ENCODE assay signal across 10 mouse cellular contexts in the genomic region with DNA sequence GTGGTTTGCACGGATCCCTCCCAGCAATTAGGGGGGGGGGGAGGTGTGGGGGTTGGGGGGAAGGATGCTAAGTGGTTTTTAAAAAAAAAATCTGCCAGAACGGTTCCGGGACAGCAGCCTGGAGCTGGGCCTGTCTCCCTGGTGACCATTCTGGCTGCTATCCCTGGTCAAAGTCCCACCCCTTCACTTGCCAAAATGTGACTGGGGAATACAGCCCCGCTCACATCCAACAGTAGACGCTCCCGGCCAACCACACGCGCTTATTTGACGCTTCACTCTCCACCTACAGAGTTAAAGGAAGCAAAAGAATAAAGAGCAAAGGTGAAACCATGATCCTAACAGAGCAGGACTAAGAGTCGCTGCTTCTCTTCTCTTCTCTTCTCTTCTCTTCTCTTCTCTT. TPM values are rescaled to one million over a fixed set of nuclear protein-coding genes. Genes with fewer than 3 reads are reported as not detected.
DNase-seq lines count a peak whose midpoint lies in the region; ATAC-seq and TF ChIP-seq lines count a peak whose summit lies in the region.
"Had no signal": no experiment of that assay in that cellular context is flagged by ENCODE, and none has a peak within 500 bp of the region (broad histone marks: within the 10 kb centered on the region; RNA-seq: fewer than 3 reads in every experiment).

No protein-coding gene starts in this region.

- H3K4me2 ChIP-seq in hindbrain, postnatal 0 days (ENCODE audit: low read depth, low read length) = no peak overlapping the region
- H3K4me2 ChIP-seq in embryonic facial prominence, embryonic 15.5 days (replicated peaks) = peak overlapping the region; percentile 27

- peak; percentile 78 for DNase-seq in hindbrain, postnatal 0 days (ENCODE audit: low spot score)
- no peak for DNase-seq in hindbrain, embryonic 10.5 days (ENCODE audit: low spot score)
- peak; percentile 54 for DNase-seq in R1 (ENCODE audit: low read depth, low spot score)
- DNase-seq in kidney, postnatal 36 days = peak; percentile 87 to 92
- no peak for DNase-seq in embryo, embryonic 10 days (ENCODE audit: low spot score)

- no peaks in the 10 kb centered on the region for H3K27me3 ChIP-seq in hindbrain, postnatal 0 days (ENCODE audit: insufficient read depth, low read length)
- H3K27me3 ChIP-seq in hindbrain, embryonic 10.5 days (ENCODE audit: insufficient read depth, poor library complexity, severe bottlenecking) = no peaks in the 10 kb centered on the region
- no peaks in the 10 kb centered on the region for H3K27me3 ChIP-seq in embryonic facial prominence, embryonic 15.5 days

- TF ChIP-seq CTCF in hindbrain, postnatal 0 days (IDR thresholded peaks at IDR 0.05; ENCODE audit: low read depth) = no peak

- no peak overlapping the region for H3K4me3 ChIP-seq in hindbrain, postnatal 0 days (ENCODE audit: low read length)
- H3K4me3 ChIP-seq in hindbrain, embryonic 10.5 days = no peak overlapping the region
- H3K4me3 ChIP-seq in embryonic facial prominence, embryonic 15.5 days (replicated peaks) = no peak overlapping the region

- peak; percentile 86; the same call in 1 of the 2 replicates for ATAC-seq in hindbrain, postnatal 0 days
- ATAC-seq in embryonic facial prominence, embryonic 15.5 days (ENCODE audit: insufficient number of reproducible peaks, low FRiP score, low TSS enrichment, low read depth) = no peak
- no peak for ATAC-seq in monocyte, adult 5-6 weeks (replicated peaks; ENCODE audit: insufficient number of reproducible peaks, low FRiP score, low TSS enrichment, poor library complexity, severe bottlenecking)
- ATAC-seq in activated CD4-positive, CD25-positive, alpha-beta regulatory T cell, adult 4 months = no peak

- no peaks in the 10 kb centered on the region for H3K36me3 ChIP-seq in hindbrain, postnatal 0 days (ENCODE audit: insufficient read depth, low read length)
- H3K36me3 ChIP-seq in hindbrain, embryonic 10.5 days = peaks cover 11% of the 10 kb centered on the region
- no peaks in the 10 kb centered on the region for H3K36me3 ChIP-seq in embryonic facial prominence, embryonic 15.5 days

- WGBS in hindbrain, postnatal 0 days = 22% methylated on average over 10 of the region's 10 CpGs
- WGBS in hindbrain, embryonic 10.5 days = 30% methylated on average over 10 of the region's 10 CpGs
- WGBS in embryonic facial prominence, embryonic 15.5 days = 9% methylated on average over 10 of the region's 10 CpGs

- H3K4me1 ChIP-seq in hindbrain, postnatal 0 days (ENCODE audit: insufficient read depth, low read length) = no peaks in the 10 kb centered on the region
- no peaks in the 10 kb centered on the region for H3K4me1 ChIP-seq in hindbrain, embryonic 10.5 days (replicated peaks)
- H3K4me1 ChIP-seq in embryonic facial prominence, embryonic 15.5 days = no peaks in the 10 kb centered on the region

- no peak overlapping the region for H3K27ac ChIP-seq in hindbrain, postnatal 0 days
- no peak overlapping the region for H3K27ac ChIP-seq in hindbrain, embryonic 10.5 days
- H3K27ac ChIP-seq in embryonic facial prominence, embryonic 15.5 days (replicated peaks) = peak overlapping the region; percentile 39; the same call in 1 of the 2 replicates

- H3K9ac ChIP-seq in hindbrain, postnatal 0 days (replicated peaks; ENCODE audit: low read length) = no peak overlapping the region
- H3K9ac ChIP-seq in embryonic facial prominence, embryonic 15.5 days = no peak overlapping the region

- no peaks in the 10 kb centered on the region for H3K9me3 ChIP-seq in hindbrain, postnatal 0 days (ENCODE audit: low read length)
- peaks cover 16% of the 10 kb centered on the region for H3K9me3 ChIP-seq in hindbrain, embryonic 10.5 days
- no peaks in the 10 kb centered on the region; the same call in 1 of the 2 replicates for H3K9me3 ChIP-seq in embryonic facial prominence, embryonic 15.5 days (replicated peaks)

RNA-seq across cellular contexts. Expression of a gene that starts 42.8 kb away (rescaled TPM):
- total RNA-seq in hindbrain, postnatal 0 days (2014; rRNA removed) = not detected in 2 replicates
- 1.6 and 6.1 TPM in 2 replicates for polyA plus RNA-seq in hindbrain, postnatal 0 days (2015; fragmentation: Nextera tagmentation; extraction: Ambion mirVana)
- polyA plus RNA-seq in hindbrain, embryonic 10.5 days (2016; fragmentation: Nextera tagmentation; extraction: Ambion mirVana) = 1.6 and 3.8 TPM in 2 replicates
- 1.6 and 2.3 TPM in 2 replicates for polyA plus RNA-seq in embryonic facial prominence, embryonic 15.5 days (2015; fragmentation: Nextera tagmentation; extraction: Ambion mirVana)
- total RNA-seq in monocyte, adult 5-6 weeks (2017) = not detected in 3 replicates
- not detected for polyA plus RNA-seq in activated CD4-positive, CD25-positive, alpha-beta regulatory T cell, adult 4 months (2017; shearing (Covaris generic))
- total RNA-seq: ES-E14 had no signal
- polyA plus RNA-seq: urinary bladder, adult 2 months had no signal

Comparison
In these comparisons a context has a peak if more than half of its experiments do, and no peak if none do; other contexts are left out.
1. DNase-seq: peak in hindbrain, postnatal 0 days (single experiment), R1 (single experiment) and kidney, postnatal 36 days (2 of 2); none in hindbrain, embryonic 10.5 days (single experiment) and embryo, embryonic 10 days (single experiment).